In the genomic region with DNA sequence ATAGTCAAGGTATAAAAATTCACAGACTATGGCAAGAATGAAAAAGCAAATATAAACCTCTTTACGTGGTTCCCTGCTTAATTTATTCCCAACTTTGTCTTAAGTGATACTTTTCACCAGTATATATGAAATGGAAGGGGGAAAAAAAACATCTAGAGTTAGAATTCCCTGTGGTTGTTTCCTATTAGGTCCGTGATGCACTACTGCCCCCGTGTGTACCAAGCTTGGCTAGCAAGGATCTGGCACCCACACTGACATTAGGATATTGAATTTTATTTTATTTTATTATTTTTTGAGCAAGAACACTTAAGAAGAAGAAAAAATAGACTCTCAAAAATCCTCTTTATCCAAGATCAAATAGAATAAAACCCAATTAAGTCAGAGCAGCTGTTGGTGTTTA, we compare ENCODE assay signal across 8 mouse cellular contexts.
DNase-seq lines count a peak whose midpoint lies in the region; ATAC-seq and TF ChIP-seq lines count a peak whose summit lies in the region.

No protein-coding gene starts in this region.

- no peak overlapping the region for H3K4me2 ChIP-seq in kidney, embryonic 16.5 days (replicated peaks; ENCODE audit: low read depth, low read length)
- H3K4me2 ChIP-seq in liver, embryonic 12.5 days, result no peak overlapping the region

- WGBS in kidney, embryonic 16.5 days, result 26% methylated on average over 3 of the region's 3 CpGs
- 38% methylated on average over 3 of the region's 3 CpGs for WGBS in liver, embryonic 12.5 days (ENCODE audit: insufficient replicate concordance)

- H3K27ac ChIP-seq in kidney, embryonic 16.5 days (ENCODE audit: low read length), result no peak overlapping the region
- no peak overlapping the region for H3K27ac ChIP-seq in cortical plate, adult 2 months (ENCODE audit: insufficient read depth, low read length)
- no peak overlapping the region for H3K27ac ChIP-seq in liver, embryonic 12.5 days

- H3K4me3 ChIP-seq in kidney, embryonic 16.5 days (ENCODE audit: low read length), result no peak overlapping the region
- no peak overlapping the region for H3K4me3 ChIP-seq in cortical plate, adult 2 months (ENCODE audit: insufficient read depth, low read length)
- H3K4me3 ChIP-seq in liver, embryonic 12.5 days, result no peak overlapping the region

- no peak for ATAC-seq in kidney, embryonic 16.5 days (ENCODE audit: low FRiP score, low TSS enrichment)
- no peak for ATAC-seq in liver, embryonic 12.5 days

- peak; percentile 87 for TF ChIP-seq CTCF in cortical plate, adult 2 months (IDR thresholded peaks at IDR 0.05; ENCODE audit: extremely low read depth, insufficient read depth, low read length)

- H3K9me3 ChIP-seq in kidney, embryonic 16.5 days (ENCODE audit: low read length), result 0 out of 2 replicates have a peak, but pooled peaks cover 3% of the 10 kb centered on the region
- H3K9me3 ChIP-seq in liver, embryonic 12.5 days (replicated peaks), result 0 out of 2 replicates have a peak, but pooled peaks cover 3% of the 10 kb centered on the region

- no peaks in the 10 kb centered on the region for H3K4me1 ChIP-seq in kidney, embryonic 16.5 days (ENCODE audit: insufficient read depth, low read length)
- no peaks in the 10 kb centered on the region for H3K4me1 ChIP-seq in cortical plate, adult 2 months (ENCODE audit: control insufficient read depth, insufficient read depth, low read length)
- H3K4me1 ChIP-seq in liver, embryonic 12.5 days, result no peaks in the 10 kb centered on the region

- H3K9ac ChIP-seq in kidney, embryonic 16.5 days (replicated peaks; ENCODE audit: low read length), result no peak overlapping the region
- no peak overlapping the region for H3K9ac ChIP-seq in liver, embryonic 12.5 days

- 0 out of 2 replicates have a peak, but pooled peaks cover 4% of the 10 kb centered on the region for H3K27me3 ChIP-seq in kidney, embryonic 16.5 days (ENCODE audit: insufficient read depth, low read length)
- H3K27me3 ChIP-seq in liver, embryonic 12.5 days (replicated peaks), result no peaks in the 10 kb centered on the region

- DNase-seq in cerebellum, adult 11 months, result peak; percentile 7
- no peak for DNase-seq in cerebellum, adult 9-11 months
- DNase-seq in kidney, postnatal 4 days, result peak; percentile 62 to 66
- peak; percentile 14 to 55 for DNase-seq in layer of hippocampus, postnatal 36 days
- peak; percentile 73 for DNase-seq in right cerebral cortex, postnatal 4 days

- TF ChIP-seq POLR2A in cortical plate, adult 2 months (IDR thresholded peaks at IDR 0.05; ENCODE audit: extremely low read depth, insufficient read depth, low read length), result no peak

- no peaks in the 10 kb centered on the region for H3K36me3 ChIP-seq in kidney, embryonic 16.5 days (ENCODE audit: insufficient read depth, low read length)
- H3K36me3 ChIP-seq in liver, embryonic 12.5 days, result no peaks in the 10 kb centered on the region
